Mouse (Mus musculus) inflammation-experienced regulatory T-cells, adult 6 months (primary cell): ENCODE measurements around the gene Fscn2. TPM values are rescaled to one million over a fixed set of nuclear protein-coding genes. Genes with fewer than 3 reads are reported as not detected.
A peak's percentile ranks its signal among the peaks of the same experiment; 100 is the strongest.
"Not testable (repeated sequence)": the region's sequence is repeated elsewhere in the genome, so short reads cannot be mapped to it uniquely, and the experiment has no call there.

Source experiments
- ATAC-seq: one replicate; pipeline ENCODE4 v1.8.0; 2017
- polyA plus RNA-seq, 3 experiments: library from polyadenylated mRNA; unstranded; fragments of 100-300 nt; shearing (Covaris generic); gene quantifications; one replicate each; pipeline ENCODE4 v1.2.1; 2017

Fscn2 gene
- polyA plus RNA-seq, 3 experiments from 2014 or later, result 0.98 TPM; not detected in 2

- ATAC-seq, result not testable (repeated sequence)
Observed at GRCm38 (mm10) chr11:120346383-120347034, 14.8 kb upstream of the Fscn2 start.

- ATAC-seq, result no peak
Observed at GRCm38 (mm10) chr11:120347301-120347700, 14.0 kb upstream of the Fscn2 start.

GRCm38 (mm10) chr11:120347791-120348683 is 13.3 kb upstream of the Fscn2 start, which contains the start of gene Actg1:
TSS of gene Actg1 (minus strand) at chr11:120348542.
- peak; percentile 76 for ATAC-seq

GRCm38 (mm10) chr11:120348684-120349370 is 12.5 kb upstream of the Fscn2 start:
- no peak for ATAC-seq

GRCm38 (mm10) chr11:120349371-120349985 is 11.9 kb upstream of the Fscn2 start:
- ATAC-seq, result no peak

- peak; percentile 20 for ATAC-seq
Observed at GRCm38 (mm10) chr11:120349986-120350702, 11.2 kb upstream of the Fscn2 start.

- no peak for ATAC-seq
Observed at GRCm38 (mm10) chr11:120350711-120351110, 10.6 kb upstream of the Fscn2 start.

GRCm38 (mm10) chr11:120351250-120352092 is 9.9 kb upstream of the Fscn2 start:
- no peak for ATAC-seq

GRCm38 (mm10) chr11:120352093-120352350 is 9.3 kb upstream of the Fscn2 start:
- not testable (repeated sequence) for ATAC-seq

GRCm38 (mm10) chr11:120352571-120353290 is 8.6 kb upstream of the Fscn2 start:
- ATAC-seq, result no peak

- peak; percentile 73 for ATAC-seq
Observed at GRCm38 (mm10) chr11:120353500-120354303, 7.6 kb upstream of the Fscn2 start.

GRCm38 (mm10) chr11:120354304-120355276 is 6.7 kb upstream of the Fscn2 start:
- no peak for ATAC-seq

- no peak for ATAC-seq
Observed at GRCm38 (mm10) chr11:120355277-120356039, 5.9 kb upstream of the Fscn2 start.

GRCm38 (mm10) chr11:120356319-120356840 is 5.0 kb upstream of the Fscn2 start:
- ATAC-seq, result no peak

- ATAC-seq, result no peak
Observed at GRCm38 (mm10) chr11:120356900-120357299, 4.4 kb upstream of the Fscn2 start.

GRCm38 (mm10) chr11:120357791-120358401 is 3.4 kb upstream of the Fscn2 start:
- no peak for ATAC-seq

GRCm38 (mm10) chr11:120359391-120359790 is 1.9 kb upstream of the Fscn2 start:
- ATAC-seq, result no peak
